Comparison of ENCODE assay signal across 8 mouse cellular contexts in the genomic region with DNA sequence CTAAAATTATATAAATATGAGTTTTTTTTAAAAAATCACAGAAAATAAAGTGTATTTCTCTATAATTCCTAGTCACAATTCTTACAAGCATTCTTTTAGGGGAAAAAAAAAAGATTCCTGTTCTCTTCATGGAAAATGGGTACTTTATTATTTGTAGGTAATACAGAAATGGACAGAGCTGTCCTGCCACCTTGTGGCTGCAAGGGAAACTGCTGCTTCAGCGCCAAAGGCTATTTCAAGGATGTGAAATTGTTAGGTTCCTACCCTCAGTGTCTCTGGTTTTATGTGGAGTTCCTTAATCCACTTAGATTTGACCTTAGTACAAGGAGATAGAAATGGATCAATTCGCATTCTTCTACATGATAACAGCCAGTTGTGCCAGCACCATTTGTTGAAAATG. TPM values are rescaled to one million over a fixed set of nuclear protein-coding genes. Genes with fewer than 3 reads are reported as not detected.
DNase-seq lines count a peak whose midpoint lies in the region; ATAC-seq and TF ChIP-seq lines count a peak whose summit lies in the region.
"Not testable (repeated sequence)": the region's sequence is repeated elsewhere in the genome, so short reads cannot be mapped to it uniquely, and the experiment has no call there.

No protein-coding gene starts in this region.

- WGBS in intestine, postnatal 0 days = 16% methylated on average over 2 of the region's 2 CpGs
- WGBS in limb, embryonic 14.5 days = 21% methylated on average over 2 of the region's 2 CpGs
- 10% methylated on average over 2 of the region's 2 CpGs for WGBS in stomach, postnatal 0 days

- not testable (repeated sequence) for H3K4me3 ChIP-seq in gastrocnemius, adult 2 months; intestine, postnatal 0 days (ENCODE audit: low read depth, low read length); limb, embryonic 14.5 days (replicated peaks; ENCODE audit: low read length); stomach, postnatal 0 days (ENCODE audit: low read depth, low read length)

- DNase-seq in CD4-positive, CD25-positive, alpha-beta regulatory T cell, adult 2 months (ENCODE audit: low read depth, low spot score) = peak; percentile 71
- peak; percentile 56 for DNase-seq in adrenal gland, postnatal 10 days
- DNase-seq in cerebellum, postnatal 36 days = peak; percentile 63 to 74
- peak; percentile 26 for DNase-seq in gastrocnemius, adult 2 months
- peak; percentile 59 for DNase-seq in limb, embryonic 14.5 days (ENCODE audit: low spot score)
- DNase-seq in stomach, postnatal 0 days (ENCODE audit: low spot score) = peak; percentile 49

- intact Hi-C loops in gastrocnemius, adult 2 months (cut with DNase I) = not testable (repeated sequence)

- H3K27me3 ChIP-seq in intestine, postnatal 0 days (replicated peaks; ENCODE audit: control insufficient read depth, insufficient read depth, low read length); limb, embryonic 14.5 days (ENCODE audit: control insufficient read depth, insufficient read depth, low read length); stomach, postnatal 0 days (ENCODE audit: control insufficient read depth, insufficient read depth, low read length): not testable (repeated sequence)

- H3K4me1 ChIP-seq in intestine, postnatal 0 days (replicated peaks; ENCODE audit: control insufficient read depth, insufficient read depth, low read length); limb, embryonic 14.5 days (ENCODE audit: control insufficient read depth, insufficient read depth, low read length); stomach, postnatal 0 days (replicated peaks; ENCODE audit: control insufficient read depth, insufficient read depth): not testable (repeated sequence)

- ATAC-seq in intestine, postnatal 0 days; limb, embryonic 14.5 days (ENCODE audit: low FRiP score, low read depth); stomach, postnatal 0 days (ENCODE audit: low FRiP score, low TSS enrichment): not testable (repeated sequence)
- ATAC-seq in monocyte, adult 5-6 weeks (replicated peaks; ENCODE audit: insufficient number of reproducible peaks, low FRiP score, low TSS enrichment, poor library complexity, severe bottlenecking) = 0 out of 2 replicates have a peak, but pooled peaks have one; percentile 71

- not testable (repeated sequence) for TF ChIP-seq EP300 in stomach, postnatal 0 days (optimal IDR thresholded peaks at IDR 0.05)

- TF ChIP-seq POLR2A in limb, embryonic 14.5 days (IDR thresholded peaks at IDR 0.05; ENCODE audit: borderline replicate concordance, extremely low read depth, insufficient read depth, insufficient read length) = not testable (repeated sequence)

- not testable (repeated sequence) for H3K27ac ChIP-seq in gastrocnemius, adult 2 months; intestine, postnatal 0 days (ENCODE audit: low read depth, low read length); limb, embryonic 14.5 days (replicated peaks; ENCODE audit: low read depth, low read length); stomach, postnatal 0 days (replicated peaks)

- H3K9ac ChIP-seq in intestine, postnatal 0 days (ENCODE audit: low read depth, low read length); limb, embryonic 14.5 days (ENCODE audit: low read depth, low read length, severe bottlenecking); stomach, postnatal 0 days (ENCODE audit: low read length): not testable (repeated sequence)

- H3K4me2 ChIP-seq in intestine, postnatal 0 days (replicated peaks; ENCODE audit: low read depth); limb, embryonic 14.5 days (replicated peaks; ENCODE audit: low read depth, low read length, severe bottlenecking); stomach, postnatal 0 days (replicated peaks; ENCODE audit: low read depth): not testable (repeated sequence)

- not testable (repeated sequence) for H3K9me3 ChIP-seq in intestine, postnatal 0 days (ENCODE audit: control insufficient read depth); limb, embryonic 14.5 days (ENCODE audit: control insufficient read depth, low read length); stomach, postnatal 0 days (ENCODE audit: control insufficient read depth, low read length)

- H3K36me3 ChIP-seq in intestine, postnatal 0 days (ENCODE audit: control insufficient read depth, insufficient read depth); limb, embryonic 14.5 days (ENCODE audit: control insufficient read depth, insufficient read depth, low read length); stomach, postnatal 0 days (ENCODE audit: control insufficient read depth, insufficient read depth, low read length): not testable (repeated sequence)

- TF ChIP-seq CTCF in gastrocnemius, adult 2 months (IDR thresholded peaks at IDR 0.05) = peak; percentile 88
- peak; percentile 82 for TF ChIP-seq CTCF in intestine, postnatal 0 days (IDR thresholded peaks at IDR 0.05; ENCODE audit: low read depth)
- TF ChIP-seq CTCF in stomach, postnatal 0 days (IDR thresholded peaks at IDR 0.05; ENCODE audit: low read depth) = peak; percentile 87

RNA-seq across cellular contexts. Expression of gene Setmar, which starts 9.8 kb away (rescaled TPM):
- 1 to 10 TPM; 5.2 to 5.3 TPM for total RNA-seq in adrenal gland, postnatal 10 days (2021)
- total RNA-seq in gastrocnemius, adult 2 months (2021) = 1 to 10 TPM; 4.3 to 5.2 TPM
- polyA plus RNA-seq in intestine, postnatal 0 days (2015; fragmentation: Nextera tagmentation; extraction: Ambion mirVana) = 4.3 and 4.5 TPM in 2 replicates
- polyA plus RNA-seq in limb, embryonic 14.5 days (2012; rRNA removed) = 4.9 and 6.1 TPM in 2 replicates
- polyA plus RNA-seq in limb, embryonic 14.5 days (2014; fragmentation: Nextera tagmentation; extraction: Ambion mirVana) = 6.8 and 7.2 TPM in 2 replicates
- total RNA-seq in monocyte, adult 5-6 weeks (2017) = 0.85 to 5.4 TPM (median 4.1 TPM) in 3 replicates
- polyA plus RNA-seq in stomach, postnatal 0 days (2015; fragmentation: Nextera tagmentation; extraction: Ambion mirVana) = 5.5 TPM in 2 replicates
